Mouse (Mus musculus): ENCODE data around the gene Smim6. TPM values are rescaled to one million over a fixed set of nuclear protein-coding genes. Genes with fewer than 3 reads are reported as not detected.

Gene Smim6
- polyA plus RNA-seq, 1 experiment from 2014 or later = 3.1 TPM

GRCm38 (mm10) chr11:115920110-115920818 is 8.4 kb downstream of the Smim6 start:
- Histone ChIP-seq H3K27me3 (replicated peaks) (no peaks in the 10 kb centered on the region), H3K36me3 (peaks cover 72% of the 10 kb centered on the region), H3K27ac (peak overlapping the region; percentile 71), H3K4me1 (peaks cover 23% of the 10 kb centered on the region), H3K4me3 (no peak overlapping the region), H3K9ac (no peak overlapping the region), H3K4me2 (no peak overlapping the region), H3K9me3 (replicated peaks) (no peaks in the 10 kb centered on the region)
- WGBS (ENCODE audit: insufficient replicate concordance) = 34% methylated on average over 6 of the region's 6 CpGs
- peak; percentile 72 for ATAC-seq

GRCm38 (mm10) chr11:115921986-115922385 is 10.2 kb downstream of the Smim6 start:
- peaks cover 67% of the 10 kb centered on the region for H3K36me3 ChIP-seq
- no peak overlapping the region for H3K4me3 ChIP-seq
- H3K27me3 ChIP-seq (replicated peaks) = no peaks in the 10 kb centered on the region
- no peak overlapping the region for H3K4me2 ChIP-seq
- H3K27ac ChIP-seq = 0 out of 2 replicates have a peak overlapping the region, but pooled peaks have one; percentile 54
- WGBS (ENCODE audit: insufficient replicate concordance) = 74% methylated on average over 1 of the region's 1 CpGs
- no peaks in the 10 kb centered on the region for H3K9me3 ChIP-seq (replicated peaks)
- H3K4me1 ChIP-seq = peaks cover 6% of the 10 kb centered on the region
- no peak overlapping the region for H3K9ac ChIP-seq
- ATAC-seq = no peak

- Histone ChIP-seq H3K4me1 (peaks cover 17% of the 10 kb centered on the region), H3K27me3 (replicated peaks) (no peaks in the 10 kb centered on the region), H3K9ac (no peak overlapping the region), H3K4me3 (no peak overlapping the region), H3K27ac (no peak overlapping the region), H3K9me3 (replicated peaks) (no peaks in the 10 kb centered on the region), H3K36me3 (peaks cover 49% of the 10 kb centered on the region), H3K4me2 (no peak overlapping the region)
- 77% methylated on average over 8 of the region's 8 CpGs for WGBS (ENCODE audit: insufficient replicate concordance)
- ATAC-seq = no peak
Measured at GRCm38 (mm10) chr11:115929031-115929430, 17.2 kb downstream of the Smim6 start.

GRCm38 (mm10) chr11:115929818-115930217 is 18.0 kb downstream of the Smim6 start:
- peaks cover 25% of the 10 kb centered on the region for H3K4me1 ChIP-seq
- WGBS (ENCODE audit: insufficient replicate concordance) = 75% methylated on average over 2 of the region's 3 CpGs
- H3K4me2 ChIP-seq = no peak overlapping the region

GRCm38 (mm10) chr11:115931235-115931634 is 19.4 kb downstream of the Smim6 start:
- H3K4me2 ChIP-seq = no peak overlapping the region
- no peak overlapping the region for H3K4me3 ChIP-seq

More at GRCm38 (mm10) chr11:115929818-115930217, 18.0 kb downstream of the Smim6 start:
- Histone ChIP-seq H3K9ac (no peak overlapping the region), H3K9me3 (replicated peaks) (no peaks in the 10 kb centered on the region), H3K27ac (no peak overlapping the region), H3K4me3 (no peak overlapping the region), H3K36me3 (peaks cover 43% of the 10 kb centered on the region), H3K27me3 (replicated peaks) (no peaks in the 10 kb centered on the region)
- ATAC-seq = no peak

GRCm38 (mm10) chr11:115933108-115933746 is 21.4 kb downstream of the Smim6 start, which contains the start of the genes Sap30bp and Recql5:
TSS of gene Sap30bp (plus strand) at chr11:115933282.
TSS of gene Recql5 (minus strand) at chr11:115933477.
- Histone ChIP-seq H3K9me3 (replicated peaks) (no peaks in the 10 kb centered on the region), H3K9ac (peak within 1 kb of the TSS; percentile 83), H3K36me3 (peaks cover 49% of the 10 kb centered on the region), H3K4me2 (peak within 1 kb of the TSS; percentile 86), H3K27me3 (replicated peaks) (no peaks in the 10 kb centered on the region), H3K4me1 (peaks cover 31% of the 10 kb centered on the region), H3K27ac (peak within 1 kb of the TSS; percentile 53; the same call in 1 of the 2 replicates), H3K4me3 (peak within 1 kb of the TSS; percentile 84)
- under 1% methylated on average over 28 of the region's 28 CpGs for WGBS (ENCODE audit: insufficient replicate concordance)
- peak; percentile 99 for ATAC-seq

More at GRCm38 (mm10) chr11:115931235-115931634, 19.4 kb downstream of the Smim6 start:
- Histone ChIP-seq H3K9me3 (replicated peaks) (no peaks in the 10 kb centered on the region), H3K27me3 (replicated peaks) (no peaks in the 10 kb centered on the region), H3K9ac (no peak overlapping the region), H3K36me3 (peaks cover 46% of the 10 kb centered on the region), H3K27ac (no peak overlapping the region), H3K4me1 (peaks cover 31% of the 10 kb centered on the region)
- ATAC-seq = no peak
- 56% methylated on average over 3 of the region's 3 CpGs for WGBS (ENCODE audit: insufficient replicate concordance)

- Histone ChIP-seq H3K4me3 (peak overlapping the region; percentile 84), H3K4me1 (peaks cover 31% of the 10 kb centered on the region), H3K4me2 (peak overlapping the region; percentile 85), H3K27ac (peak overlapping the region; percentile 53; the same call in 1 of the 2 replicates), H3K9me3 (replicated peaks) (no peaks in the 10 kb centered on the region), H3K27me3 (replicated peaks) (no peaks in the 10 kb centered on the region), H3K36me3 (peaks cover 48% of the 10 kb centered on the region), H3K9ac (peak overlapping the region; percentile 83)
- ATAC-seq = peak; percentile 35
- WGBS (ENCODE audit: insufficient replicate concordance) = under 1% methylated on average over 16 of the region's 16 CpGs
Measured at GRCm38 (mm10) chr11:115933747-115934110, 21.9 kb downstream of the Smim6 start.

- peaks cover 16% of the 10 kb centered on the region for H3K4me1 ChIP-seq
- no peaks in the 10 kb centered on the region for H3K27me3 ChIP-seq (replicated peaks)
- H3K4me3 ChIP-seq = no peak overlapping the region
- no peak overlapping the region for H3K4me2 ChIP-seq
- H3K9ac ChIP-seq = no peak overlapping the region
- peak; percentile 55; the same call in 1 of the 2 replicates for ATAC-seq
- WGBS (ENCODE audit: insufficient replicate concordance) = 23% methylated on average over 6 of the region's 6 CpGs
- H3K9me3 ChIP-seq (replicated peaks) = no peaks in the 10 kb centered on the region
- H3K36me3 ChIP-seq = peaks cover 96% of the 10 kb centered on the region
- H3K27ac ChIP-seq = no peak overlapping the region
Measured at GRCm38 (mm10) chr11:115939690-115940329, 28.0 kb downstream of the Smim6 start.

- Histone ChIP-seq H3K36me3 (peaks cover 95% of the 10 kb centered on the region), H3K27ac (no peak overlapping the region), H3K4me3 (no peak overlapping the region), H3K27me3 (replicated peaks) (no peaks in the 10 kb centered on the region), H3K9me3 (replicated peaks) (no peaks in the 10 kb centered on the region), H3K4me2 (no peak overlapping the region), H3K4me1 (peaks cover 10% of the 10 kb centered on the region), H3K9ac (no peak overlapping the region)
- 86% methylated on average over 7 of the region's 7 CpGs for WGBS (ENCODE audit: insufficient replicate concordance)
- ATAC-seq = no peak
Measured at GRCm38 (mm10) chr11:115941980-115942379, 30.2 kb downstream of the Smim6 start.

GRCm38 (mm10) chr11:115945247-115945646 is 33.4 kb downstream of the Smim6 start:
- Histone ChIP-seq H3K27ac (no peak overlapping the region), H3K4me2 (no peak overlapping the region), H3K4me3 (no peak overlapping the region), H3K9me3 (replicated peaks) (no peaks in the 10 kb centered on the region), H3K4me1 (peaks cover 2% of the 10 kb centered on the region), H3K27me3 (replicated peaks) (no peaks in the 10 kb centered on the region), H3K9ac (no peak overlapping the region), H3K36me3 (peaks cover 95% of the 10 kb centered on the region)
- WGBS (ENCODE audit: insufficient replicate concordance) = 86% methylated on average over 8 of the region's 8 CpGs
- no peak for ATAC-seq

GRCm38 (mm10) chr11:115946221-115946828 is 34.5 kb downstream of the Smim6 start:
- Histone ChIP-seq H3K36me3 (peaks cover 95% of the 10 kb centered on the region), H3K4me2 (no peak overlapping the region), H3K27ac (no peak overlapping the region), H3K27me3 (replicated peaks) (no peaks in the 10 kb centered on the region), H3K9me3 (replicated peaks) (no peaks in the 10 kb centered on the region), H3K4me1 (no peaks in the 10 kb centered on the region), H3K9ac (no peak overlapping the region), H3K4me3 (no peak overlapping the region)
- WGBS (ENCODE audit: insufficient replicate concordance) = 93% methylated on average over 9 of the region's 9 CpGs
- no peak for ATAC-seq

Measured in liver, embryonic 12.5 days (tissue).